Mouse (Mus musculus) bone marrow macrophage, adult 2 months (primary cell): ENCODE data around the gene Cyb561d2.

Experiments used
- CTCF ChIP-seq: IDR thresholded peaks from 2 replicates; pipeline ENCODE4 v1.5.1; 2012; ENCODE audit warnings: low read depth, mild to moderate bottlenecking, low read length, moderate library complexity
- POLR2A ChIP-seq: IDR thresholded peaks from 2 replicates; pipeline ENCODE4 v1.6.1; 2012; ENCODE audit warnings: mild to moderate bottlenecking, low read depth, low read length, borderline replicate concordance

GRCm38 (mm10) chr9:107493511-107493910 is 48.5 kb downstream of the Cyb561d2 start:
- TF ChIP-seq CTCF, result no peak
- TF ChIP-seq POLR2A, result no peak
